Mouse (Mus musculus): Measurements from ENCODE around the gene Ccdc148. TPM values are rescaled to one million over a fixed set of nuclear protein-coding genes. Genes with fewer than 3 reads are reported as not detected.
A peak's percentile ranks its signal among the peaks of the same experiment; 100 is the strongest.

Ccdc148 gene
- total RNA-seq, 2 experiments from 2014 or later, result 10.9 to 11.4 TPM

DNA sequence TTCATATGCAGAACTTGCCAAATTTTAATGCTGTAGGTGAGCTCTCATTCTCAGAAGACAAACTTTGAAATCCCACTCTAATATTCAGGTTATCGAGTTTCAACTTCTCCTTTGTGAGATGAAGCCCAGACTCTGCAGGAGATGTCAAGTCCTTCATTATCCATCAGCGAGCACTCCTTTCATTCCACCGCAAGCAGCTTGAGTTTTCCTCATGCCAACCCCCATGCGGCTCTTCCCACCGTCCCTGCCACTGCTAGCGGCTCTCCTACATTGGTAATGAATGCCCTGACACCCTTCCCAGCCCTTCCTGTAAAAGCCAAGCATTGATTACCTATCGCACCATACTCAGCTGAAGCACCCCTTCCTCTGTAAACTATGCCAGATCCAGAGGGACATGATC is 211.7 kb downstream of the Ccdc148 start:
- intact Hi-C loops (cut with DNase I), result no loop called here
- DNase-seq, result peak; percentile 27

GRCm38 (mm10) chr2:58941361-58941760 is 219.1 kb downstream of the Ccdc148 start:
- intact Hi-C loops (cut with DNase I), result no loop called here
- no peak for DNase-seq

- intact Hi-C loops (cut with DNase I), result no loop called here
These were observed 234.9 kb downstream of the Ccdc148 start for GRCm38 (mm10) chr2:58925551-58925950.

GRCm38 (mm10) chr2:58918351-58918750 is 242.1 kb downstream of the Ccdc148 start:
- intact Hi-C loops (cut with DNase I), result no loop called here
- DNase-seq, result no peak

More at GRCm38 (mm10) chr2:58925551-58925950, 234.9 kb downstream of the Ccdc148 start:
- DNase-seq, result no peak

DNA sequence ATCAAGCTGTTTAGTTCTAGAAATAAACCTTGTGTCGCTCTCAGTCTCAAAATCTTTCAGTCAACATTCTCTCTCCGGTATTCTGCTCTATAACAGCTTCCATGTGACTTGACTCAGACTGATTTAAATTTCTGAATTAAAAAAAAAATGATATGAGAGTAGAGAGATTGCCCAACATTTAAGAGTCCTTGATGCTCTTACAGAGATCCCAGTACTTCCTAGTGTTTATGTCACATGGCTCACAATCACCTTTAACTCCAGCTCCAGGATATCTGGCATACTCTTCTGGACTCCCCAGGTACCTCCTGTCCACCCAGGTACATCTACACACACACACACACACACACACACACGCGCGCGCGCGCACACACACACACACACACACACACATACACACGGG is 248.1 kb downstream of the Ccdc148 start:
- intact Hi-C loops (cut with DNase I), result no loop called here
- no peak for DNase-seq

- intact Hi-C loops (cut with DNase I), result no loop called here
- DNase-seq, result no peak
These were observed 253.5 kb downstream of the Ccdc148 start for GRCm38 (mm10) chr2:58906814-58907516.

- intact Hi-C loops (cut with DNase I), result no loop called here
- DNase-seq, result no peak
These were observed 255.4 kb downstream of the Ccdc148 start for GRCm38 (mm10) chr2:58905057-58905456.

DNA sequence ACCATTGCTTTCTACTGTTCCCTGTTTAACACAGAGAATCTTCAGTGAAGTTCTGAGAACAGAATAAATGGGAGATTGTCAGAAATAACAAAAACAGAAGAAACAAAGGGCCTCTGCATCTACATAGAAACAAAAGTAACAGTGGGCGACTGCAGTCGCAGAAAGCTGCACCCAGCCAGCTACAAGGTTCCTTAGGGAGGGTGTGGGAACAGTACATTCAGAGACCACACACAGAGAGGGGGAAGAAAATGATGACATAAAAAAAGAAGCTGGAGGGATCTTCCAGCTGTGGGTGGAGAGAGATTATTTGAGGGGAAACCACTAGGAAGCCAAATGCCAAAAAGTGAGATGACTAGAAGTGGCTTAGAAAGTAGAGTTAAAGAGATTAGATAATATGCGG is 280.6 kb downstream of the Ccdc148 start:
- no peak for DNase-seq
- intact Hi-C loops (cut with DNase I), result no loop called here

- intact Hi-C loops (cut with DNase I), result no loop called here
- DNase-seq, result no peak
These were observed 301.3 kb downstream of the Ccdc148 start, which contains the start of gene Gm11099 for GRCm38 (mm10) chr2:58859134-58859533. Gm11099 (plus strand) TSS chr2:58859434.

DNA sequence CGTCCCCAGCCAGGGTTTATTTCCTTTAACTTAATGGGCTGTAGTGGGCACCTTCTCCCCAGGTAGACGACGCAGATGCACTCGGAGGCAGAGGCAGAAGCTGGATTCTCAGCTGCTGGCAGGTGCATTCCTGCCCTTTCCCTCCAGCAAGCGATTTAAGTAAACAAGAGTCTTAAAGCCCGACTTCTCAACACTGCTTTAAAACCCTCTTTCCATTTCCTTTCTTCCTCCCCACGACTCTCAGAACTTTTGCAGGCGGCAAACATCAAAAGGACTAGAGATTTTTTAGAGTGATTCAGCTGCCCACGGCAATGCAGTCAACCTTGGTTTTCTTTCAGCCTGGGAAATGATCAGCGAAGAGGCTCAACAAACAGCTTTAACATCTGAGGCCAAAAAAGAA is 316.0 kb downstream of the Ccdc148 start:
- no peak for DNase-seq
- intact Hi-C loops (cut with DNase I), result no loop called here

GRCm38 (mm10) chr2:58842443-58842842 is 318.0 kb downstream of the Ccdc148 start:
- intact Hi-C loops (cut with DNase I), result no loop called here
- DNase-seq, result no peak

GRCm38 (mm10) chr2:58841021-58841420 is 319.5 kb downstream of the Ccdc148 start:
- intact Hi-C loops (cut with DNase I), result no loop called here
- DNase-seq, result no peak

GRCm38 (mm10) chr2:58832253-58832980 is 328.1 kb downstream of the Ccdc148 start:
- intact Hi-C loops (cut with DNase I), result loop anchor here (10.0 kb wide), 1 partner anchor 522 kb away; no protein-coding TSS in a partner anchor
- DNase-seq, result no peak

- DNase-seq, result no peak
- intact Hi-C loops (cut with DNase I), result loop anchor here (10.0 kb wide), 2 partner anchors 525 to 605 kb away; no protein-coding TSS in a partner anchor
These were observed 330.3 kb downstream of the Ccdc148 start for GRCm38 (mm10) chr2:58829981-58830742.

GRCm38 (mm10) chr2:58828910-58829600 is 331.4 kb downstream of the Ccdc148 start:
- no peak for DNase-seq
- intact Hi-C loops (cut with DNase I), result loop anchor here (10.0 kb wide), 1 partner anchor 606 kb away; no protein-coding TSS in a partner anchor

DNA sequence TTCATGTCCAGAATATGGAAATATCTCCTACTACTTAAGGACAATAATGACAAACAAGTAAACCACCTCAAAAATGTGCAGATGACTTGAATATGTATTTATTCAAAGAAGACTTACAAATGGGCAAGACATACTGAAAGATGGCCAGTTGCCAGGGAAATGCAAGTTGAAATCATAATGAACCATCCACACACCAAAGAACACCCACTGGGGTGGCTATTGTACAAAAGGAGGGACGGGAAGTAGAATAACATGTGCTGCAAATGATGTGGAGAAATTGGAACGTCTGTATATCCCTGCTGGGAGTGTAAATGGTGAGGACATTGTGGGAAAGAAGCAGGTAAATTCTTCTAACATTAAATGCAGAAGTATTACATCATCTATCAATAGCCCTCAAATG is 347.5 kb downstream of the Ccdc148 start:
- intact Hi-C loops (cut with DNase I), result no loop called here
- DNase-seq, result no peak

DNA sequence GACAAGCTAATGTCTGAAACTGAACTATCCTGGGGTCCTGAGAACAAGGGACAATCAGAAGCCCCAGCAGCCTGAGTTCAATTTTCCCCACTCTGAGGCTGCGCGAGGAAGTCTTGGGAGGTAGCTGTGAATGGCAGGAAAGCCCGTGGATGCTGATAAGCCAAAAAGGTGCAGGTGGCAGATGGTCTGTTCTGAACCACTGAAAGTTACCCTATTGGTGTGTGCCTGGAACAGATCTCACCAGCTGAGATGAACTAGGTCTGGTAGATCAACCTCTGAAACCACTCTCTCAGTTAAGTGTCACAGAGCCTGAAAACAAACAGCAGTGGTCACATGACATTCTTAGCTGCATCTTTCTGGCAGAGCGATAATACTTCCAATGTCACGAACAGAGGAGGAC is 360.9 kb downstream of the Ccdc148 start:
- no peak for DNase-seq
- intact Hi-C loops (cut with DNase I), result no loop called here

GRCm38 (mm10) chr2:58799126-58799525 is 361.4 kb downstream of the Ccdc148 start:
- intact Hi-C loops (cut with DNase I), result no loop called here
- DNase-seq, result no peak

DNA sequence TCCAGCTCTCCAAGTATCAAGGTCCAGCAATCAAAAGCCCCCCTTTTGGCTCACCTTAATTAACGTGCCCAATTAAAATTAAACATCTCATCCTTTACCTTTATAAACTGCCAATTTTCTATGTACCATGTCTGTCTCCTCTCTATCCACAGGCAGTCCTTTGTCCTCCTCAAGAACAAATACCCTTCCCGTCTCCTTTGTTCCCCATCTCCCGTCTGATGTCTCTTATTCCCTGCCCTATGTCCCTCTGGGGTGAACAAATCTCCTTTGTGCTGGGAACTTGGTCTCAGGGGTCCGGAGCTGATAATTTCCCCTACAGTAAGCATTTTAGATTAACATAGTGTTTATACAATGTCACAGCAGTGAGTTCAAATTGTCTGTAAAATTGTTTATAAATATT is 363.0 kb downstream of the Ccdc148 start:
- intact Hi-C loops (cut with DNase I), result no loop called here
- DNase-seq, result no peak

GRCm38 (mm10) chr2:58795432-58795831 is 365.1 kb downstream of the Ccdc148 start:
- intact Hi-C loops (cut with DNase I), result no loop called here
- DNase-seq, result no peak

GRCm38 (mm10) chr2:58794489-58794888 is 366.0 kb downstream of the Ccdc148 start:
- intact Hi-C loops (cut with DNase I), result no loop called here
- no peak for DNase-seq
